Mouse (Mus musculus): ENCODE measurements around the gene Gm20696.

- TF ChIP-seq FLI1 (IDR thresholded peaks at IDR 0.05; ENCODE audit: low read length): no peak
- TF ChIP-seq GATA1 (IDR thresholded peaks at IDR 0.05; ENCODE audit: borderline replicate concordance, low read length): no peak
Observed at GRCm38 (mm10) chr6:99327721-99328120, 338.9 kb downstream of the Gm20696 start.
